Mouse (Mus musculus) thymus, postnatal 10 days (tissue): Measurements from ENCODE around the gene Pm20d1.
A peak's percentile ranks its signal among the peaks of the same experiment; 100 is the strongest.
"Not testable (repeated sequence)": the region's sequence is repeated elsewhere in the genome, so short reads cannot be mapped to it uniquely, and the experiment has no call there.

Experiments used
- DNase-seq, 2 experiments: peaks; one replicate each; pipeline ENCODE4 v3.0.0; 2021; ENCODE audit warnings: low spot score in 2 of 2

Pm20d1 gene

GRCm38 (mm10) chr1:131794591-131794990, 2.6 kb upstream of the Pm20d1 start:
- DNase-seq = no peak

GRCm38 (mm10) chr1:131795171-131795570, 2.0 kb upstream of the Pm20d1 start:
- no peak for DNase-seq

- DNase-seq = peak in 1 of 2 experiments; percentile 0
Observed at GRCm38 (mm10) chr1:131800001-131800400, 2.8 kb downstream of the Pm20d1 start.

- peak in 1 of 2 experiments; percentile 2 for DNase-seq
Observed at GRCm38 (mm10) chr1:131801071-131801470, 3.9 kb downstream of the Pm20d1 start.

- DNase-seq = peak in 1 of 2 experiments; percentile 1
Observed at GRCm38 (mm10) chr1:131802652-131803051, 5.5 kb downstream of the Pm20d1 start.

DNA sequence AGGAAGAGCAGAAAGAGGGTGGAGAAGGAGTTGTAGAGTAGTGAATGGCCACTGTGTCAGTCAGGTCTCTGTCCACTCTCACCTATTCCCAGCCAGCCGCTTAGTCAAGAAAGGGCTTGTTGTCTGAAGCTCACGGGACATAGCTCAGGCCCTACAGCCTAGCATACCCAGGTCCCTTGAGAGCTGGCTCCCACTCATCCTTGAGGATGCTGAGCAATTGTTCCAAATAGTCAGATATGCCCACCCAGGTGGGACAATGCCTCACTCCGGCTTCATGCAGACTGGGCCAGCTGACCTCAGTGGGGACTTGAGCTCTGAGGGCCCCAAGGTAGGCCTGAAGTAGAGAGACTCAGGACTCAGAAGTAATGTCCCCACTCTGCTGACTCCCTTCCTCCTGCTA, 7.0 kb downstream of the Pm20d1 start:
- DNase-seq = peak in 1 of 2 experiments; percentile 1

DNA sequence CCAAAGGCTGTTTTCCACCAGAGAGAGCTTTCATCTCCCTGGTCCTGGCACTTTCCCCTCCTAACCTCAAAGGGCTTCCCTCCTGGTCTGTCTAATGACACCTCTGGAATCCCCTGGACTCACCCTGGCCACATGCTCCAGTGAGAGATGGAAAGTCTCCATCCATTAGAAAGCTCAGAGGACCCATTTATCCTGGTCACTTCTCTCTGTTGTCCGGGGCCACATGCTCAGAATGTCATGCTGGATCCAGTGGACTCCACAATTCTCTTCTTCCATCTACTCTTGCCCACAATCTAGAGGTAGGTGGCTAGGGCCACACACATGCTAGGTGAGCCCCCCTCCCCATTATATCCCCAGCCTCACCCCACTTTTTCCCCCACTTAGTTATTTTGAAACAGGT, 11.8 kb downstream of the Pm20d1 start:
- DNase-seq = no peak

DNA sequence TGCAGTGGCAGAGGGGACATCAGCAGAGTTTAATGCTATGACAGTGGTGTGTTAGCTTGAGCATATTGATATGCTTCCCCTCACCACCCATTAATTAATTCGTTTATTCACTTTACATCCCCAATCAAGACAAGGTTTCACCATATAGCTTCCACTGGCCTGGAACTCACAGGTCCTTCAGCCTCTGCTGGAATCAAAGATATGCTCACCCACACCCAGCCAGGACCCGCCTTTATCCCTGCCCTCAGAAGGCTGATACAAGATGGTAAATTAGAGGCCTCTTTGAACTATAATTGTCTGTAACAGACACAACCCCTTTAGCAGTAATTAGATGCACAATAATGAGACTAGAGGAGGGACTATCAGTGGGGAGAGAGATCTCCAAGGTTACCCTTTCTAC, 12.5 kb downstream of the Pm20d1 start:
- DNase-seq = no peak

- DNase-seq = no peak
Observed at GRCm38 (mm10) chr1:131811393-131811792, 14.2 kb downstream of the Pm20d1 start.

- no peak for DNase-seq
Observed at GRCm38 (mm10) chr1:131812006-131812405, 14.8 kb downstream of the Pm20d1 start.

GRCm38 (mm10) chr1:131812631-131813295, 15.6 kb downstream of the Pm20d1 start:
- DNase-seq = no peak

- DNase-seq = no peak
Observed at GRCm38 (mm10) chr1:131813731-131814130, 16.6 kb downstream of the Pm20d1 start.

DNA sequence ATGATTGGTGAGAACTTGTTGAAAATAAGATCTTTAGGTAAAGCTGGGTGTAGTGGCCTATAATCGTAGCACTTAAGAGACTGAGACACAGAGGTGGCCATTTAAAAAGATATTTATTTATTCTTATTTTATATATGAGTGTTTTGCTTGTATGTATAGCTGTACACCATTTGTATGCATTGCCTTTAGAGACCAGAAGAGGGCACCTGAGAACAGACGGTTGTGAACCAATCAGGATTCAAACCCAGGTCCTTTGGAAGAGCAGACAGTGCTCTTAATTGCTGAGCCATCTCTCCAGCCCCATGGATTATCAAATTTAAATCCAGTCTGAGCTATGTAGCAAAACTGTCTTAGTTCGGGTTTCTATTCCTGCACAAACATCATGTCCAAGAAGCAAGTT, 17.0 kb downstream of the Pm20d1 start:
- DNase-seq = no peak

DNA sequence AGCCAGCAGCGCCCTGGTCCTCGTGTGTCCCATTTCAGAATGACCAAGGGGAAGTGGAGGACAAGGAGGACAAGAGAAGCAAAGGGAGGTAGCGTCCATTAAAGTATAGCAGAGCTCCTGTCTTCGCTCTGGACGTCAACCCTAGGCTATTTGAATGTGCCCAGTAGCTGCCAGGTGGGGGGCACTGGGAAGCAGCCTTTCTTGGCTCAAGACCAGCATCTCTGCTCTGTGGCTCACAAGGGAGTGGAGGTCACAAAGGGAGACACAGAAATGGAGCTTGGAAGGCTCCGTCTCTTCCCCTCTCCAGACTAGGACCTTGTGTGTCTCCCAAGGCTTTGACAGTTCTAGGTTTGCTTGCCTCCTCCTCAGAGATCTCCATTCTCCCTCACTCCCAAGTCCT, 19.7 kb downstream of the Pm20d1 start:
- DNase-seq = no peak

DNA sequence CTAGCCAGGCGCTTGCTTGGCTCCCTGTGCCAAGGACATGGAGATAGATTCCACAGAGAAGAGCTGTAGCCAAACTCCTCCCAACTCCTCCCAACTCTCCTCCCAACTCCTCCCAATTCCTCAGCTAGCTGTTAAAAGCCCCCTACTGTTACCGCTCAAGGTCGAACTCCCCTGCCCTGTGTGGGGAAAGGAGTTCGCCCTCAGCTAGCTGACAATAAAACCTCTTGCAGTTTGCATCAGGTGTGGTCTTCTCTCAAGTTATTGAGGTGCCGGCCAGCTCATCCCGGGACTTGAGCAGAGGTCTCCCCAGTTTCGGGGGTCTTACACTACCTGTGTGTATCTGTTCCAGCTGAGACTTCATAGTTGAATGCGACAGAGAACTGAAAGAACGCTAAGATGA, 23.2 kb downstream of the Pm20d1 start:
- DNase-seq = not testable (repeated sequence)

GRCm38 (mm10) chr1:131820887-131821328, 23.7 kb downstream of the Pm20d1 start:
- peak in 1 of 2 experiments; percentile 10 for DNase-seq

- DNase-seq = no peak
Observed at GRCm38 (mm10) chr1:131822292-131822691, 25.1 kb downstream of the Pm20d1 start.

GRCm38 (mm10) chr1:131822856-131823492, 25.8 kb downstream of the Pm20d1 start:
- DNase-seq = no peak

GRCm38 (mm10) chr1:131823563-131823962, 26.4 kb downstream of the Pm20d1 start:
- no peak for DNase-seq

- no peak for DNase-seq
Observed at GRCm38 (mm10) chr1:131824528-131825181, 27.5 kb downstream of the Pm20d1 start.

DNA sequence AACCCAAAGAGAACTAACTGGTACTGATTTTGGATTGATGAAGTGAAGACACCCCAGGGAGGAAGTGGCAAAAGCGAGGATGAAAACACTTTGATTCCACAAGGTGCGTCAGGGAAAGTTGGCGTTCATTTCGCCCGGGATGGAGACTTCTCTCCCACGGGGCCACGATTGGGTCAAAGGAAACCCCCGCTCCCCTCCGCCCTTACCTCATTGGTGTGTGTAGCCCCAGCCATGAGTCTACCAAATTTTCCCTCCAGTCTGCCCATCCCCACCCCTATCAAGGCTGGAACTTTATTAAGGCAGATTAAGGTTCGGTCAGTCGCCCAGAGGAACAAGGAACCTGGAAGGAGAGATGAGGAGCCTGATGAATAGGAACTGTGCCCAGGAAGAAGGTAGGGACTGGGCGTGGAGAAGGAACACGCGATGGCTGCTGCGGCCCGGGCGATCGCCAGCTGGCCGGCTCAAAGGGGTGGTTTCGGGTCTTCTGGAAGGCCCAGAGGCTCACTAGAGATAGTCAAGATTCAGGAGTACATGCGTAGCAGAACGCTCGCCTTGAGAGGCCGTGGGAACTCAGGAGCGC, 30.1 kb downstream of the Pm20d1 start, which contains the start of gene Slc41a1:
Slc41a1 (plus strand) TSS at position 287 of the 580 bp plus-strand sequence.
- peak; percentile 22 to 28 for DNase-seq

DNA sequence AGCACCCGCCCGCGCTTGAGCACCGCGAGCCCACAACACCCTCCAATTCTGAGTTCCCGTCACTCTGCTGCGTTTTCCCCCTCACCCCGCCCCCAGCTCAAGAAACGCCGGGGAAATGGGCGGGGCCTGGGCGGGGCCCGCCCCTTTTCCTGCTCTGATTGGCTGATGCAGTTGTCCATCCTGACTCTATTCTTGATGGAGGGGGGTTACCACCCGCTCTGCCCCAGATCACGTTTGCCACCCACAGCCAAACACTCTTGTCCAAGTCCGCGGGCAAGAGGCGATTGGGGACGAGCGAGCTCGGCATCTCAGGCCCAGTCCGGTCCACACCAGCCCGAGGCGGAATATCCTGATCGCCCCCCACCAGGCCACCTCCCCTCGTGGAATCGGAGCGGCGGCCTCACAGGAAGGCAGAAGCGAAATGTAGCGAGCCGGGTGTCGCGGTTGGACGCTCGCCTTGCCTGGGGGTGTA, 30.6 kb downstream of the Pm20d1 start:
- DNase-seq = peak; percentile 92 to 95
